Mouse (Mus musculus) heart, adult 11 months (tissue): Measurements from ENCODE around the gene Csf2.
"Not testable (repeated sequence)": the region's sequence is repeated elsewhere in the genome, so short reads cannot be mapped to it uniquely, and the experiment has no call there.

Experiments used
- DNase-seq: peaks from one replicate; pipeline ENCODE4 v3.0.0; 2022

Csf2 gene

DNA sequence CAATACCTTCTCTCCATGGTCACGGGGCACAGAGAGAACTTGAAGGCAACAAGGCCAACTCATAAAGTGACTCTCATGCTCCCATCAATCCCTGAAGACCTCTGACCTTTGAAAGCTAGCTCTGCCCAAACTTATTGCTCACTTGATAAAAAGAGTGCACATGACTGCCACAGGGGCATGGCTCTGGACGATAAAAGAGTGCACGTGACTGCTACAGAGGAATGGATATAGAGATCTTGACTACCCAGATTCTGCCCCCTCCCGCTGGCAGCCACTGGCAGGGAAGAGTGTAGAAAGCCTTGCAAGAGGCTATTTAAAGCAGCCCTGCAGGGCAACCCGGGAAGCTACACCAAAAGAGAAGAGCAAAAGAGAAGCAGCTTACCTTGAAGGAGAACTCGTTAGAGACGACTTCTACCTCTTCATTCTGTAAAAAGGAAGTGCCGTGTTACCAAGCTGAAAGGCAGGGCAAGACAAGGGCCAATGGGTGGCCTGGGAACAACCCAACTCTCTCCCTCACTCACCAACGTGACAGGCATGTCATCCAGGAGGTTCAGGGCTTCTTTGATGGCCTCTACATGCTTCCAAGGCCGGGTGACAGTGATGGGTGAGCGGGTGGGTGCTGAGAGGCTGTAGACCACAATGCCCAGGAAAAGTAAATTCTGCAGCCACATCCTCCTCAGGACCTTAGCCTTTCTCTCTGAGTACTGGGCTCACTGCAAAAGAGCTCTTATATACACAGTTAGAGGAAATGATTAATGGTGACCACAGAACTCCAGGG lies at the start of gene Csf2:
TSS of gene Csf2 (minus strand) at position 728 of the 778 bp plus-strand sequence.
- DNase-seq = no peak

DNA sequence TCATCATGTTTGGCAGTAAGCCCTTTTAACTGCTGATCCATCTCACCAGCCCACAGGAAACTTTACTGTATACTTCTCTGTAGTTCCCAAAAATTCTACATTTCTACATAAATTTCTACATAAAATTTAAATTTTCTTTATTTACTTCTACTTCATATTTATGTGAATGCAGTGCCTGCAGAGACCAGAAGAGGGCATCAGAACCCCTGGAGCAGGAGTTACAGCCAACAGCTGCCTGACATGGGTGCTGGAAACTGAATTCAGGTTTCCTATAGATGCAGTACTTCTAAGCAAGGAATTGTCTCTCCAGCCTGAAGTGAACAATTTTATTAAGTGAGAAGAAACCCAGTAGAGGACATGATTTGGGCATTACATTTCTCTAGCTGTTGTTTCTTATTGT lies 49.3 kb upstream of the Csf2 start:
- no peak for DNase-seq

DNA sequence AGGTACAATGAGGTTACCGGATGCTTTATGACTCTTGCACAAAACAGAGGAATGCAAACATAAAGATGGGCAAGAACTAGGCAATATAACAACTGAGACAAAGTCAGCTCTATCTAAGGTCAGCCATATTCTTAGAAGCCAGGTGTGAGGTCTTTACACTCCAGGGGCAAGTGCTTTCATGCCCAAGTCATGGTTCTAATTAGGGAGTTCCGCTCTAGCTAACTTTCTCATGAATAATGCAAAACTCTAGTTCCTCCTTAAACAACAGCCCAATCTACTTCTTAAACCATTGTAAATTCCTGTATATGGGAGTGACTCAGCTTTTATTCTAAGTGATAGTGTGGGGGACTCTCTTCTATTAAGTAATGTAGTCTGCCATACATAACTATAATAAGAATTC lies 48.0 kb upstream of the Csf2 start:
- not testable (repeated sequence) for DNase-seq

DNA sequence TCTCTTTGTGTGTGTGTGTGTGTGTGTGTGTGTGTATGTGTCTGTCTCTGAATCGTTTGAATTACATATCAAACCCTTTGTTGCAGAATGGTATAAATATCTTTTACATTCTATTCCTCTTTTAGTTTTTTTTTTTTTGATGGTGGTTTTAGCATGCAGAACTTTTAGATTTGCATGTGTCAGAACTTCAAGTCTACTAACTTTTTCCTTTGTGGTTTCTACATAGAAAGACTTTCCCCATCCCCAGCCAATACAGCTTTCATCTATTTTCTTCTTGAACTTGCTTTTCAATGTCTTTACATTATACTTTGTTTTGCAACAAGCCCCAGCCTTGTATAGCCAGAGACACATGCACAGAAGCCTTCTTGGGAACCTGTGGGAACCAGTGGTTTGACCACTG lies 47.3 kb upstream of the Csf2 start:
- DNase-seq = no peak

DNA sequence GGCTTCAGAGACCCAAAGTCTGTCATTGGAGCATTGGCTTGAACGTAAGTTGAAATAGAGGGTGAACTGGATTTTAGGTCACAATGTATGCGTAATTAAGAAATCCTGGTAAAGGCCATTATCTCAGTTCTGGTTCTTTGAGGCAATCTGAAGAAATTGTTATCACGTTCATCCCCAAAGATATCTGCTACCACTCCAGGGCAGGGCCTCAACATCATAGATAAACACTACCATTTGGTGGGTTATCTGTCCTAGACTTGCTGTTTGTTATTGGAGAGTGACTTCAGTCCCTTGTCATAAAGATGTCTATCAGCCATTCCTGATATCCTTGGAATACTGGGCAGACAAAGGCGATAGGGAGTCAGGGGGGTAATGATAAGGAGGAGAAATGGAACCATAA lies 46.5 kb upstream of the Csf2 start:
- no peak for DNase-seq

DNA sequence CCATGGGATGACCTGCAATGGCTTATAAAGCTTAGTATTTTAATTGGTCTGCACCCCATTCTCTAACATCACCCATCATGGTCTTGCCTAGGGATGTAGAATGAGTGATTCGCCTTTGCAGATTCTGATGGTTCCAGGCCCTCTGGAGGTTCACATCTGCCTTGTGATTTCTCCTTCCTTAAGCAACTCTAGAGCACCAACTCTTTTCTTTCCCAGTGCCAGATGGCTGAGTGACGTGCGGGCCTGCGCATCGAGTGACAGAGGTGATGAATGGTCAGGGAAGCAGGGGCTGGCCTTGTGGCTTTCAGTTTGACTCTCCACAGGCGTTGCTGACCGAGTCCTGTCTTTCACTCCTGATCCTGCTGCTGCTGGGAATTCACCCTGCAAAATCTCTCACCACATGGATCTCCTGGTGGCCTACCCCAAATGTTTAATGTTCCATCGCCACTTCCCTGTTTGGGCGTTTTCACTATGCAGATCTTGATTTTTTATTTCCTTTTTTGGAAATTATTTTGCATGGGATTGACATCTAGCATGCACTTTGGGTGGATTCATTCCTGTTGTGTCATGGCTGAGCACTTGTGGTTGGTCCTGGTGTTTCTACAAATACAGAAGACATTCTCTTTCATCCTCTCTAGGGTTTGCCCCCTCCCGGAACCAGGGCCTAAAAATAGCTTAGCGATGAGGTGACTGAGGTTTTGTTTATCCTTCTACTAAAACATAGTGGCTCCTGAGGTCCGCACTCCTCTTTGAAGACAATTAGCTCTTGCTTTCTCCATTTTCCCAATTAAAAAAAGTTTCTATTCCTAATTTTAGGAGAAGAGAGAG lies 44.7 kb upstream of the Csf2 start:
- DNase-seq = no peak

DNA sequence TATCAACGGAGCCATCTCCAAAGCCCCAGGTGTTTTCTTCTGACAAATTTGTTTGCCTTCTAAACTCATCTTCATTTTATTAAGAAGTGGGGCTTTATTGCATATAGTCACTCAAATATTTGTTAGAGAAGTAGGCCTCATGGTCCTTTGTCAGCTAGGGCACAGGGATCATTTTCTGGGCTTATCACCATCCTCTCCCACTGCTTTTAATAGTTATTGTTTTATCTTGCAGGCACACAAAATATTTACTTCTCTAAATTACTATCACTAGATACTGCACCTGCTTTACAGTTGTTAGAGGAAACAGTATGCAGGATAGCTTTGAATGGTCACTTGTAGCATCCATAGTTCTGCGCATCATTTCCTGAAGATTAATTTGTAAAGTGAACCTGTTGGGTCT lies 42.7 kb upstream of the Csf2 start:
- no peak for DNase-seq

DNA sequence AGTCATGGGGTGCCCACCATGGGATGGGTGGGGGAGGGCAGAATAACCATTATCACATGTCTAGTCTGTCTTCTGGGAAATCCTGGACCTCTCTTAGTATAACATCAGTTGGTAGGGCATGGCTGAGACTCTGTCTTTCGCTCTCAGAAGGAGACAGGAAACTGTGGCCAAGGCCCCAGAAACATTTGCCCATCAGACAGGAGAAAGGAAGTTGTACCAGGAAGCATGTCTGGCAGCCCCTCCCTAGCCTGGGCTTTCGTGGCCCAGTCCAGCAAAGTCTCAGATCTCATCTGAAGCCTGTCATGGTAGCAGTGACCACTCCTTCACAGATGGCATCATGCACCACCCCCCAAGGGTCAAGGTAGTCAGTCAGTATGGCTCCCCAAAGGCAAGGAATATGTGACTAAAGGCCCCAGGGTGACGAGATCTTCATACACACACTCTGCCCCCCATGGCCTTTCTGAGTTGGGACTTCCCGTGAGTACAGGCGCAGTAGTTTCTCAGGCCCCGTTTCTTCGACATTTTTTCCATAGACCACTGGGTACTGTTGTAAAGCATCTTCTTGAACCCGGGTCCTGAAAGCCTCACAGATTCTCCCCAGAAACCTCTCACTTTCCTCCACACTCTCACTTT lies 38.5 kb upstream of the Csf2 start:
- no peak for DNase-seq

DNA sequence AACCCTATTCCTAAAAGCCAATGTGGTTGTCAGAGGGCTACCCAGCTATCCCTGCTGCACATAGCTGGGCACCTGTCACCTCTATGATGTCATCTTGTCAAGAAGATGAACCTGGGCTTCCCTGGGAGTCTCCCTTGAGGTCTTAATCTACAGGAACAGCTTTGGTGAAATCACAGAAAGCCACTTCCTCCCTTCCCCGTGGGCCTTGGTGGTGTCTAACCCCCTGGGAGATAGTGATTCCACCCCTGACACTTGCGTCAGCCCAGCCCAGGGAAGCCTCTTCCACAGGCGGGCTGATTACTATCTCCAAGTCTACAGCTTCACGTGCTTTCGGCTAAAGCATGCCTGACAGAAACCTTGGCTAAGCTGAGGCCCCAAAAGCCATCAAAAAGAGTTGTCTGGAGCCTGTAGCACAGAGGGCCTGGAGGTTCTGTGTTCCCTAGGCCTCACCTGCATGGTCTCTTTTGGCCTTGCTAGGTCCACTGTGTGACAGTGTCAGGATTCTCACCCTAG lies 22.0 kb upstream of the Csf2 start:
- DNase-seq = no peak

DNA sequence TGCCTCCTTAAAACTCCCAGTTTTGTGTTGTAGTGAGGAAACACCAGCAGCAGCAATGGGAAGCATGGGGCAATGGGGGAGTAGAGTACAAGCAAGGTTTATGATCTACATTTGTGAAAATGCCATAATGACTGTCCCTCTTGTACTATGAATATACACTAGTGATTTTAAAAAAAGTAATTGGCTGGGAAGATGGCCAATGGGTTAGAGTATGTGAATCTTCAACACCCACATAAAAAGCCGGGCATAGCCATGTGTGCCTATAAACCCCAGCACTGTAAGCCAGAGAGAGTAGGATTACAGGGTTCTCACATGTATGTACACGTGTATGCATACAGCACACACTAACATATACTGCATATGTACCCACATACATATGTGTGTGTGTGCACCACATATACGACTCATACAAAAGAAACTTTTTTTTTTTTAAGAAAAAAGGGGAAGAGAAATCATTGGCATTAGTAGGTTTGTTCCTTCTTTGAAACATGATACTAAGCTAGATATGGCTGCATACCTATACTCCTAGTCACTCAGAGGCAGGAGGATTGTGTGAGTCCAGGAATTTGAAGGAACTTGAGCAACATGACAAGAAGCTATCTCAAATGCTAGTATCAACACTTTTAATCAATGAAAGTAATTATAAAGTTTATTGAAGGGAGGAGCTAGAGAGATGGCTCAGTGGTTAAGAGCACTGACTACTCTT lies 19.9 kb upstream of the Csf2 start:
- no peak for DNase-seq

DNA sequence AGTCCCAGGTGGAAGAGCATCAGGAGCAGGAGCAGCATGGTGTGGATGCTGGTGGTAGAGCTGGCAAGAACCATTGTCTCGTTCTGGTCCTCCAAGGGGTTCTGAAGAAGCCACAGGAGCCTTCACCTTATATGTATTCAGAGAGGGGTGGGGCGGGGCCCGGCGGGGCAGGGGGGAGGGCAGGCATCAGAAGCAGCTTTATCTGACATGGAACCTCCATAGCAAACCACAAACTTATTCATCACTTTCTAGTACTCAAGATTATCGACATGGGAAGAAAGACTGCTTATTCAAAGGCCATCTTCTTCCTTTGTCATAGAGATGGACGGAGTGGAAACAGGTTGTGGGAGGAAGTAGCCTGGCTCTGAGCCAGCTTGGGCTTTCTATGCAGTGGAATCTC lies 17.7 kb upstream of the Csf2 start, which contains the start of gene Il3:
TSS of gene Il3 (minus strand) at position 101 of the 400 bp plus-strand sequence.
- no peak for DNase-seq

DNA sequence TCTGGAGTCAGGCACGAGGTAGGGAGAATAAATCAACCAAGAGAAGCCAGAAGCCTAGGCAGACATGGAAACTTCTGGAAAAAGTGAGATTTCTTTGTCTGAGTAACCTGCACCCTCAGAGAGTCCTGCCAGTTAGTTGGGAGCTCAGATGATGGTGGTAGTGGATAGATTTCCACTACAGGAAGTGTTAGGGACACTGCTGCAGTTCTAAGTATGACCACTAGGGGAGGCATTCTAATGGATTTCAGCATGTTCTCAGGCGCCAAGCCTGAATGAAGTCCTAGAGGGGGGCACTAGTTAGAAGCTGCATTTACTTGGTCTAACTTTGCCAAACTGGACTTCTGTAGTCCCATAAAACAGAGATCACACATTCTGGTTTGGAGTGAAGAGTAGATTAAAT lies 15.1 kb upstream of the Csf2 start:
- DNase-seq = no peak

DNA sequence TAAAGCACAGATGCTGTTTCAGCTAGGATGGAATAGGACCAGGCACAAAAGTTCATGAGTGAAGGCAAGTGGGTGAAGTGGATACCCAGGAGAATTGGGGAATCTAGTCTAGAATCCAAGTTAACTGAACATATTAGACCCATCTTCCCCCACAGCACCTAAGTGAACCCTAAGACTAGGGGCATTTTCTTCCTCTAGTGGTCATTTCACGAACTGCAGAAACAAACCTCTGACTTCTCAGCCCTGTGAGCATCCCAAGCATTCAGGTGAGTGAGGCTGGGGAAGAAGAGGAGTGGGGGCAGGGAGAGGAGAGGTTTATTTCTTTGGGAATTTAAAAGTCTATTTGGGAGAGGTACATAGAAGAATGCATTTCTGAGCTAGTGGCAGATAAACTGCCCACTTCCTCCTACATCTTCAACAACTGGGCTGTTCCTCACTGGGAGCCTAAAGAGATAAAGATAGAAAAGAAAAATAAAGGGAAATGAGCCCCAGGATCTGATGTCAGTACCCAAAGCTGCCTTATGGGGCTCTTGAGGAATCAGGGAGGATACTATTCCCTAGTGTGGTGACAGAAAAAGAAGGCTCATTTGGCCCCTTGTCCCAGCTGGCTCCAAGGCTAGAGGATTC lies 14.1 kb upstream of the Csf2 start:
- DNase-seq = no peak

DNA sequence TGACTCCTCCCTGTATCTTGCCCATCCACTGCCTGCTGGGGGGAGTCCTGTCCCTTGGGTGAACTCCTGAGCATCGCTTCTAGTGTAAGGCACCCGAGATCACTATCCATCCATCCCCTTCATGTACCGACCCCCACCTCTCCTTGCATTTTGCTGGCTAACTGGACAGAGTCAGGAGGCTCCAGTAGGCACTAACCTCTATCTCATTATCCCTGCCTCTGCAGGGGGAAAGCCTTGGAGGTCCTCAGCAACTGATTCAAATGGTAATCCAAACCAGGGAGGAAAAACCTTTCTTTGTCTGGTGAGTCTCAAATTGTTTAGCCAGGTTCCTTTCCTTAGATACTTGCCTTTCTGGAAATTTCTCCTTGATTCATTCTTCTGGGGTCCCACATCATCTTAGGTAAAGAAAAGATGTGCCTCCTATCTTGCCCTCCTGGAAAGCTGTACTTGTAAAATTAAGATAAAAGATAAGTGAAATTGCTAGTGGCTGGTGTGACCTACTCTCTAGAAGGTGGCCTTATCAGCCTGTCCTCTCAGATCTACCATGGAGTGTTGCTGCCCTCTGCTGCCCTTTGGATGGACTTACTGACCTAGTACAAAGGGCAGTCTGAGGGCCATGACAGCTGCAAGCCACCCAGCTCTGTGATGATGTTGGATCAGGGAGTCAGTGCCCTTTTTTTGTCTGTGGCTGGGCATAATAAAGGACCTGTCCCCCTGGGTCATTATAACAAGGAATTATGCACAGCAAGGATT lies 7.3 kb upstream of the Csf2 start:
- peak; percentile 97 for DNase-seq

DNA sequence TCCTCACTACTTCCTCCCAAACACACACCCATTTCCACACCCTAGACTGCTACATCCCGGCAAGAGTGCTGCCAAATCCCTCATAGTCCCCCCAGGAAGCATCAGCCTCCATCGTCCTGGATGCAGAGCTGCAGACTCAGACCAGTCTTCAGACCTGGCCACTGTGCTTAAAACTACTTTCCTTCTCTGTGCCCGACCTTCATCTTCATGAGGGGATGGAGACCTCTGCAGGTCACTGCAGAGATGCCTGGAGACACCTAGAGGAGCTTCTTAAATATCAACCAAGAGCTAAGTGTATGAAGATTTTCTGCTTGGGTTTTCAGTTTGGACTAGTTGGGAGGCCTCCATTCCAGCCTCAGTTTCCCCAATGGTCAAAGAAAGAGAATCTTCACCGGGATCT lies 4.6 kb upstream of the Csf2 start:
- no peak for DNase-seq

DNA sequence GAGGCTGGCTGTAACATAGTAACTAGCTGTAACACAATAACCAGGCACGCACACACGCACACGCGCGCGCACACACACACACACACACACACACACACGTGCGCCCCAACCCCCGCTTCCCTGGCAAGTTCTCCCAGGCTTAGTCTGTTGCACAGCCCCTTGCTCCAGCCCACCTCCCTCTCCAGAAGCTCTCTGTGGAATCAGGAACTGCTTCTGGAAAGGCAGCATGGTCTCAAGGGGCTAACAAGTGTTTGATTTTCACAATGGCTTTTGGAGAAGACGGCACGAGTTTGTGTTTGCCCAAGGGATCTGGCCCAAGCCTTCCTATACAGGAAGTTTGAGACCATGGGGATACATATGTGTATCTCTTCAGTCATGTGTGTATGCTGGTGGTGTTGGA lies 1.1 kb upstream of the Csf2 start:
- no peak for DNase-seq

DNA sequence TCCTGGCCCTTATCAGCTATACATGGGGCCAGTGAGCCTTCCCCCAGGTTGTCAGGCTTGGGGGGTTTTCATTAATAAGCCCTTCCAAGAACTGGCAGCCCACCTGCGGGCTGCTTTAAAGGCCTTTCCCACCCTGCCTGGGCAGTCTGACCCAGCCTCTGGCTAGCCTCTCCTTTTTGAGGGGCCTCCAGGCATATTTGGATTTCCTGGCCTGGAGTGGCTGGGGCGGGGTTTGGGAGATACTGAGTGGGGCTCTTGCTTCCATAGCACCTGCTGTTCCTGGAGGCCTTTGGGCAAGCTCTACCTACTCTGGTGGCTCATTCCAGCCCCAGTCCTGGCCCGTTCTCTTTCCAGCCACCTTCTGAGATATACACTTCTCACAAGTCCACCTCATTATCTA lies 281 bp upstream of the Csf2 start:
- no peak for DNase-seq

DNA sequence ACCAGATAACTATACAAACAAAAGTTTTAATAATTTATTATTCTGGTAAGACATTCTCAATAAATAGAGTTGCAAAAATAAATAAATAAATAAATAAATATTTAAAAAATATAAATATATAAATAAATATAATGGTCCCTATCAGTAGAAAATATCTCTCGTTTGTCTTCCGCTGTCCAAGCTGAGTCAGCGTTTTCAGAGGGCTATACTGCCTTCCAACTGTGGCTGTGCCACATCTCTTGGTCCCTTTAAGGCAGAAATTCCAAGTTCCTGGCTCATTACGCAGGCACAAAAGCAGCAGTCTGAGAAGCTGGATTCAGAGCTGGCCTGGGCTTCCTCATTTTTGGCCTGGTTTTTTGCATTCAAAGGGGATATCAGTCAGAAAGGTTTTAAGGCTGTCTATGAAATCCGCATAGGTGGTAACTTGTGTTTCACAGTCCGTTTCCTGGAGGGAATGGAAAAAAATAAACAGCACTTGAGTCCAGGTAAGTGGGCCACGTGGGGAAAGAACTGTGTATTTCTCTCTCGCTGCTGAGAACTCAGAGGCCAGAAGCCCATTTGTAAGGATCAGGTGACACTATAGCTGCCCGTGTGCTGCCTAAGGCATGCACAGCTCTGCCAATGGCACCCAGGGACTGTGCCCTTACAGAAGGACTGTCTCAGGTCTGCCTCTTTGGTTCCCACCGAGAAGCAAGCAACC lies 2.1 kb downstream of the Csf2 start:
- no peak for DNase-seq

DNA sequence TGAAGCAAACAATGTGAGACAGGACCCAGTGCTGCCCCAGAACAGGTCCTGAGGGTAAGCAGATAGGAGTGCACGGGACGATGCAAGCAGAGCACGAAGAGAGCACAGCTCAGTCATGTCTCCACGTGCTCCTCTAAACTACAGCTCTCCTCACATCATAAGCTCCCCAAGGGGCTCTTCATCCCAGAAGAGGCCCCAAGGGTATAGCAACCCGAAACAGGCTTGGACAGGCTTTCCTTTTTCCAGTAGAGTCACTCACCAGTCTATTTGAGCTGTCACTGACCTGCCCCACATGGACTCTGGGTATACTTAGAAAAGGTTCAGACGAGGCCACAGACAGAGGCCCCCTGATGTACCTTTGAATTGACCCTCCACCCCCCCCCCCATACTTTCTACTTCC lies 5.0 kb downstream of the Csf2 start:
- peak; percentile 93 for DNase-seq

DNA sequence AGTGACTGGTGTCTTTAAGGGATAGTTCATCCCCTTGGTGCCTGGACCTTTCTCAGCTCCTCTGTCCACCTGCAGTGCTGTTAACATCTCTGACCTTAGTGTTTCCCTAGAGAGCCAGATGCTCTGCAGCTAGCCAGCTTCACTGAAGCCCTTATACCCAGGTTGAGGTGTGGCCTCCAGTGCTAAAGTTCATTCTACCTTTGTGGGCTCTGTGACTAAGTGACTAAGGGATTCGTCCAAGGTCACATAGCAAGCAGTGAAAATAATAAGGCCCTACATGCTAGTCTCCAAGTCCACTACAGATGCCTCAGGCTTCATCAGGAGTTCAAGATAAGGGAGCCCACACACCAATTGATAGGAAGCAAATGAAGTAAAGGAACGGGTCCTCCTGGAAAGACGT lies 7.0 kb downstream of the Csf2 start:
- DNase-seq = no peak

DNA sequence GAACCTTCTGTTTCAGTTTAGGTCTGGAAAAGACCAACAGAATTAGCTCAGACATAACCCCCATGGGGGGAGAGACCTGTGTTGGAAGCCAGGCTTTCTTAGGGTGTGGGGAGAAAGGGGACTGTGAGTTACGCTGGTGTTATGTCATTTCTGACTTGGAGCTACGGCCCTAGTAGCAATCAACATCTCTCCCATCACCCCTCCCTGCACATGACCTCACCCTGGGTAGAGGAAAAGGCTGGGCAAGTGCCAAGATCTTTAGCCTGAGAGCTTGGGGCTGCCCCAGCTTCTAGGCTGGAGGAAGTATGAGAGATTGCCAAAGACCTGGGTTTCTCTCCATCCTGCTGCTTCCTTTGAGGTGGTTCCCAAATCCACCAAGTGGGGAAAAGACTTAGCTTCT lies 12.5 kb downstream of the Csf2 start:
- peak; percentile 98 for DNase-seq
